Mouse (Mus musculus) spleen, postnatal 10 days (tissue): ENCODE measurements around the gene Hoxb4.

Experiments
- DNase-seq, 2 experiments: peaks; one replicate each; pipeline ENCODE4 v3.0.0; 2021 to 2022; ENCODE audit warnings: low spot score in 2 of 2

Gene Hoxb4

GRCm38 (mm10) chr11:96284774-96285734, 33.0 kb upstream of the Hoxb4 start:
- DNase-seq = no peak

- no peak for DNase-seq
Observed at GRCm38 (mm10) chr11:96285771-96286738, 32.0 kb upstream of the Hoxb4 start, which contains the start of gene Hoxb7. TSS of gene Hoxb7 (plus strand) at chr11:96286623.

GRCm38 (mm10) chr11:96286739-96287385, 31.2 kb upstream of the Hoxb4 start:
- DNase-seq = no peak

GRCm38 (mm10) chr11:96287411-96287810, 30.7 kb upstream of the Hoxb4 start:
- no peak for DNase-seq

- DNase-seq = no peak
Observed at GRCm38 (mm10) chr11:96288455-96289221, 29.4 kb upstream of the Hoxb4 start.

GRCm38 (mm10) chr11:96289293-96289692, 28.8 kb upstream of the Hoxb4 start:
- DNase-seq = no peak

GRCm38 (mm10) chr11:96289837-96290236, 28.2 kb upstream of the Hoxb4 start:
- DNase-seq = no peak

- DNase-seq = no peak
Observed at GRCm38 (mm10) chr11:96290705-96291355, 27.2 kb upstream of the Hoxb4 start.

GRCm38 (mm10) chr11:96291681-96292564, 26.1 kb upstream of the Hoxb4 start, which contains the start of gene Hoxb6:
TSS of gene Hoxb6 (plus strand) at chr11:96292476.
- DNase-seq = no peak

GRCm38 (mm10) chr11:96292565-96293301, 25.3 kb upstream of the Hoxb4 start:
- no peak for DNase-seq

GRCm38 (mm10) chr11:96293302-96293921, 24.7 kb upstream of the Hoxb4 start:
- no peak for DNase-seq

GRCm38 (mm10) chr11:96294245-96295091, 23.6 kb upstream of the Hoxb4 start:
- DNase-seq = peak; percentile 29 to 74

GRCm38 (mm10) chr11:96295092-96295835, 22.8 kb upstream of the Hoxb4 start:
- DNase-seq = no peak

- no peak for DNase-seq
Observed at GRCm38 (mm10) chr11:96296997-96297396, 21.1 kb upstream of the Hoxb4 start.

- no peak for DNase-seq
Observed at GRCm38 (mm10) chr11:96297428-96297827, 20.6 kb upstream of the Hoxb4 start.

GRCm38 (mm10) chr11:96297968-96298635, 20.0 kb upstream of the Hoxb4 start:
- DNase-seq = no peak
